Mouse (Mus musculus) midbrain, embryonic 11.5 days (tissue): ENCODE measurements around the gene Miox. TPM values are rescaled to one million over a fixed set of nuclear protein-coding genes. Genes with fewer than 3 reads are reported as not detected.

Source experiments
- ATAC-seq: fragments of 200-750 bp; cut with Nextera tagmentation; 2 replicates; pipeline ENCODE4 v1.8.0; 2017; ENCODE audit warnings: moderate TSS enrichment, moderate library complexity; ENCODE audit not compliant: low FRiP score
- DNase-seq: peaks from one replicate; pipeline ENCODE4 v3.0.0; 2015; ENCODE audit warnings: low spot score; ENCODE audit errors: missing footprints
- H3K27ac ChIP-seq: fragments of 300-500 bp; sonication (generic); 2 replicates; pipeline ENCODE4 v1.5.1; 2014; ENCODE audit warnings: low read depth, low read length
- H3K27me3 ChIP-seq: fragments of 300-500 bp; sonication (generic); 2 replicates; pipeline ENCODE4 v1.6.1; 2014; ENCODE audit warnings: mild to moderate bottlenecking, low read length, moderate library complexity, mixed read lengths; ENCODE audit not compliant: control insufficient read depth, insufficient read depth
- H3K36me3 ChIP-seq: fragments of 300-500 bp; sonication (generic); 2 replicates; pipeline ENCODE4 v1.6.1; 2014; ENCODE audit warnings: mild to moderate bottlenecking, low read length, moderate library complexity, mixed read lengths; ENCODE audit not compliant: control insufficient read depth, insufficient read depth
- H3K4me1 ChIP-seq: fragments of 300-500 bp; sonication (generic); 2 replicates; pipeline ENCODE4 v1.6.1; 2014; ENCODE audit warnings: low read length; ENCODE audit not compliant: control insufficient read depth, insufficient read depth
- H3K4me2 ChIP-seq: fragments of 300-500 bp; sonication (generic); 2 replicates; pipeline ENCODE4 v1.6.1; 2014; ENCODE audit warnings: mild to moderate bottlenecking, moderate library complexity
- H3K4me3 ChIP-seq: fragments of 300-500 bp; sonication (generic); 2 replicates; pipeline ENCODE4 v1.5.1; 2014; ENCODE audit warnings: low read depth, low read length
- H3K9ac ChIP-seq: fragments of 300-500 bp; sonication (generic); 2 replicates; pipeline ENCODE4 v1.6.1; 2014; ENCODE audit warnings: low read length
- H3K9me3 ChIP-seq: fragments of 300-500 bp; sonication (generic); 2 replicates; pipeline ENCODE4 v1.6.1; 2016; ENCODE audit warnings: low read length; ENCODE audit not compliant: control insufficient read depth
- WGBS: fragments of 180-500 bp; shearing (Covaris S2); extraction: QIAGEN DNeasy Blood & Tissue Kit; methylation state at CpG from one replicate; pipeline ENCODE4 v1.1.7; 2014; 5-methylcytosine and 5-hydroxymethylcytosine counted together
- microRNA-seq: library from miRNA; unstranded; fragments of <30 nt; microRNA quantifications from one replicate; pipeline ENCODE4, GENCODE M21; 2017
- polyA plus RNA-seq: library from polyadenylated mRNA; unstranded; fragments of >200 nt; fragmentation: Nextera tagmentation; extraction: Ambion mirVana; gene quantifications from 2 replicates; pipeline ENCODE4 v1.2.1, GENCODE M21; 2014

Miox gene
- polyA plus RNA-seq, 1 experiment from 2014 or later, result not detected

DNA sequence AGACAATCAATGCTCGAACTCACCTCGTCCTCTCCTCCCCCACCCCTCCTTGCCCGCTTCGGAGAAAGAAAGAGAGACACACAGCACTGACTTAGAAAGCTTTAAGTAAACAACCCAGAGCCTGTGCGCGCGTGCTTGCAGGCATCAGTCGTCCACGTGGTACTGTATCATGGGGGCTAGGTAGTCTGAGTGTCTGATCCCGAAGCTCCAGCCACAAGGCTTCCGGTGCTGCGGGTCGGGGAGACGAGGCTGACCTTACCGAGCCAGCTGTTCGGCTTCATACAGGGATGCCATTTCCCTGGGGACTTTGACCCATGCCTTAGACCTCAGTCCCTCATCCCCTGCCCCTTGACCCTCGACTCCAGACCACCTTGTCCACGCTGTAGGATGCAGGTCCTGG lies 43.2 kb downstream of the Miox start:
- H3K4me1 ChIP-seq, result peaks cover 21% of the 10 kb centered on the region
- H3K9me3 ChIP-seq, result no peaks in the 10 kb centered on the region
- ATAC-seq (no peak), DNase-seq (no peak)
- peaks cover 44% of the 10 kb centered on the region for H3K27me3 ChIP-seq
- H3K9ac ChIP-seq, result no peak overlapping the region
- H3K4me2 ChIP-seq, result no peak overlapping the region
- WGBS, result 6% methylated on average over 18 of the region's 18 CpGs
- H3K36me3 ChIP-seq, result no peaks in the 10 kb centered on the region
- H3K4me3 ChIP-seq, result no peak overlapping the region
- no peak overlapping the region for H3K27ac ChIP-seq

DNA sequence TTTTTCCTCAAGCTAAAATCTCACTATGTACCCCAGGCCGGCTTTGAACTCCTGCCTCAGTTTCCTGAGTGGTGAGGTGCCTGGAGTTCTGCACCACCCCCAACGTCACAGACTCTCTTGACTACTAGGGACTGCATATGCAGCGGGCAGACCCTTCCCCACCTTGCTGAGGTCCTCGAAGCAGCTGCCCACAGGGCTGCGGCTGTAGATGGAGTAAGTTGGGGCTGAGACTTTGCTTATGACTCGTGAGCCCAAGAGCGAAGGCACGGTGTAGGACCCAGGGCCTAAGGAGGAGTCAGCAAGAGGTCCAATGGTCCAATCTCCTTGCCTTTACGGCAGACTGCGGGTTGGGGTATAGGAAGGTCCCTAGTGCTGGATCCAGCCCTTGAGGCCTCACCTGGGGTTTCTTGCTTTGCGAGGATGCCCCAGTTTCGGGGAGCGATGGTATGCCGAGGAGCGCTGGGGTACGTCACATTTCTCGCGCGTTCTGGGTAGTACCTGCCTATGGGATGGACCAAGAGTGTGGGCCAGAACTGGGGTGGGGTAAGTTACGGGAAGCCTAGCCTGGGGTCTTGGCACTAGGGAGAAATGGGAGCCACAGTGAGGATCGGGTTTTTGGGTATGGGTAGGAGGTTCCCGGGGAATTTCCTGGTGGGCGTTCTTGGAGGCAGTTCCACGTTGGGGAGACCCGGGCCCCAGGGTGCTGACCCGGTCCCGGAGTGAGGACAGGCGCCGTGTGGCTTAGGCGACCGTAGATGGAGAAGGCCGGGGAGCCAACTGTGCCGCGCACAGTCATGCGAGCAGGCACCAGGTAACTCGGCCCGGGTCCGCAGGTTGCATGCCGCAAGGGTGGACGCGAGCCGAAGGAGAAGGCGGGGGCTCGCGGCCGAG lies 44.0 kb downstream of the Miox start:
- Histone ChIP-seq H3K27ac (no peak overlapping the region), H3K9ac (peak overlapping the region; percentile 47), H3K4me3 (peak overlapping the region; percentile 33), H3K27me3 (peaks cover 44% of the 10 kb centered on the region), H3K4me1 (peaks cover 15% of the 10 kb centered on the region), H3K36me3 (no peaks in the 10 kb centered on the region), H3K4me2 (peak overlapping the region; percentile 70), H3K9me3 (no peaks in the 10 kb centered on the region)
- no peak for ATAC-seq
- WGBS, result 10% methylated on average over 46 of the region's 46 CpGs
- peak; percentile 91 for DNase-seq

DNA sequence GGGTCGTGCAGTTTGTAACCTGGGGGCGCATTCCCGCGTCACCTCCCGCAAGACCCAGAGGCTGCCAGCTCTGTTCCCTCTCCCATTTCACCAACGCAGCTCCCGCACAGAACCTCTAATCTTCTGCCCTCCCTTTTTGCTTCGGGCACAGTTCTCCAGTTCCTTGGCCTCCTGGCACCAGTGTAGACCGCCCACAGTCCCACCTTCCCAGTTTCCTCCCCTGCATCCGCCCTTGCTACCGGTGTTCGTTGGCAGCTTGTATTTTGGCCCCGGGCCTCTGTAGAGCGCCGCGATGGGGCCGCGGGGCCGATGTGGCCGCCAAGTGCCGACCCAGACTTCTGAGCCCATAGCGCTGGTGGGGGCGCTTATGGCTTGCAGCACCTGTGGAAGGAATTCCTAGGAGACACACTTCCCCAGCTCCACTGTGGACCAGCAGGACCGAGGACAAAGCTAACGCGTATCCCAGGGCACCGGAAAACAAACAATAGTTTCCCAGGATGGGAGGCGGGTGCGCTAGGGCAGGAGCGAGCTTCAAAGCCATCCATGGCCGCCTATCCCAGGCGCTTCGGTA lies 44.7 kb downstream of the Miox start, which contains the start of gene Odf3b:
TSS of gene Odf3b (minus strand) at position 452 of the 571 bp plus-strand sequence.
- Histone ChIP-seq H3K27me3 (peaks cover 44% of the 10 kb centered on the region), H3K36me3 (no peaks in the 10 kb centered on the region), H3K27ac (no peak within 1 kb of the TSS), H3K9ac (peak within 1 kb of the TSS; percentile 47), H3K4me2 (peak within 1 kb of the TSS; percentile 70), H3K4me3 (peak within 1 kb of the TSS; percentile 33), H3K4me1 (peaks cover 13% of the 10 kb centered on the region), H3K9me3 (no peaks in the 10 kb centered on the region)
- peak; percentile 94 for DNase-seq
- 1% methylated on average over 33 of the region's 33 CpGs for WGBS
- 0 out of 2 replicates have a peak, but pooled peaks have one; percentile 22 for ATAC-seq

DNA sequence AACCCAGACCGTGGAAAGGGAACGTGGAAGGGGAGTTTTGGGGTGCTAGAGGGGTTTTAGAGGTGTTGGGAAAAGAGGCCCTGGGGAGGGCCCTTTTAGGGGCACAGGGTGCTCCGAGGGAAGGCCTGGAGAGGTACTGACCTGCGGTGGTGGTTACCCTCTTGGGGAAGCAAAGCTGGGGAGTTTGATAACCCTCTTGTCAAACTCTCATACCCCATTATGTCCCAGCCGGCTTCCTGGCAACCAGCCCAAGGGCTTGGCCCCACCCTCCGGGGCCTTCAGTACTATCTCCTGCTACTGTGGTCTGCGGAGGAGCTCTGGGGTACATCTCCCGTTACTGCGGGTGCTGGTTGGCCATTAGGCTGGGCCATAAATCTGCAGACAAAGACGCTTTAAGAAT lies 45.2 kb downstream of the Miox start:
- peak overlapping the region; percentile 47 for H3K9ac ChIP-seq
- peak overlapping the region; percentile 33; the same call in 1 of the 2 replicates for H3K4me3 ChIP-seq
- WGBS, result 12% methylated on average over 10 of the region's 10 CpGs
- peaks cover 44% of the 10 kb centered on the region for H3K27me3 ChIP-seq
- no peaks in the 10 kb centered on the region for H3K36me3 ChIP-seq
- no peaks in the 10 kb centered on the region for H3K9me3 ChIP-seq
- no peak for DNase-seq
- peak overlapping the region; percentile 70 for H3K4me2 ChIP-seq
- H3K4me1 ChIP-seq, result peaks cover 13% of the 10 kb centered on the region
- no peak for ATAC-seq
- no peak overlapping the region for H3K27ac ChIP-seq

DNA sequence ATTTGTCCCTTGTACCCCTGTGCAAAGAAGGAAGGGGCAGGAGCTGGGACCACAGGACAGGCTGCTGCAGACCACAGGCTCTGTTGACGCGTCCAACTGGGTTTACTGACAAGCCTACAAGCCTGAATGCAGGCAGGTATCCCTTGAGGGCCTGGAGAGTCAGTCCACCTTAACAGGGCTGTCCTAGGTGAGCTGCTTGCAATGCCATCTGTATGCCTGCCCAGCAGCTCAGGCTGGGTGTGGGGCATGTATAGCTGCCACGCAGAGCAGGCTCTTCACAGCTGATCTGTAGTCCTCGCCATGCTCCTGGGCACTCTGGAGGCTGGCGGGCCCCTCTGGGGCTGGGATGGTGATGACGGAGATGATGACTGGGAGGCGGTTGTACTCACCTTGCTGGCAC lies 50.4 kb downstream of the Miox start, which contains the start of gene Klhdc7b:
TSS of gene Klhdc7b (plus strand) at position 301 of the 400 bp plus-strand sequence.
- DNase-seq, result peak; percentile 60
- H3K27me3 ChIP-seq, result peaks cover 7% of the 10 kb centered on the region
- no peak for ATAC-seq
- no peaks in the 10 kb centered on the region for H3K4me1 ChIP-seq
- no peaks in the 10 kb centered on the region for H3K36me3 ChIP-seq
- 92% methylated on average over 7 of the region's 7 CpGs for WGBS
- H3K4me2 ChIP-seq, result no peak within 1 kb of the TSS
- H3K9me3 ChIP-seq, result no peaks in the 10 kb centered on the region
- no peak within 1 kb of the TSS for H3K4me3 ChIP-seq
- no peak within 1 kb of the TSS for H3K9ac ChIP-seq
- no peak within 1 kb of the TSS for H3K27ac ChIP-seq

Small RNA genes within 50 kb of the gene (microRNA-seq; reads per million reads assigned to microRNA genes)
- gene Mir6959, result 0.57 reads per million

Other genes with a start within 250 kb of the Miox start
- gene Selenoo, start 245.3 kb upstream of the Miox start, polyA plus RNA-seq, result 20.2 and 22.3 TPM in 2 replicates
- 14.9 and 16.8 TPM in 2 replicates for gene Tubgcp6, start 211.3 kb upstream of the Miox start, polyA plus RNA-seq
- gene Hdac10, start 205.7 kb upstream of the Miox start, polyA plus RNA-seq, result 11.6 and 13.6 TPM in 2 replicates
- 21.3 and 27.0 TPM in 2 replicates for gene Mapk12, start 193.7 kb upstream of the Miox start, polyA plus RNA-seq
- gene Mapk11, start 184.8 kb upstream of the Miox start, polyA plus RNA-seq, result 34.9 and 40.6 TPM in 2 replicates
- 97.5 and 115 TPM in 2 replicates for gene Plxnb2, start 153.6 kb upstream of the Miox start, polyA plus RNA-seq
- gene Dennd6b, start 137.9 kb upstream of the Miox start, polyA plus RNA-seq, result 26.2 and 26.6 TPM in 2 replicates
- gene Ppp6r2, start 122.8 kb upstream of the Miox start, polyA plus RNA-seq, result 35.9 and 40.0 TPM in 2 replicates
- gene Sbf1, start 19.1 kb upstream of the Miox start, polyA plus RNA-seq, result 48.1 and 53.3 TPM in 2 replicates
- 0.12 TPM in 1 of 2 replicates, not detected in the other for gene Adm2, start 11.7 kb upstream of the Miox start, polyA plus RNA-seq
- gene Lmf2, start 21.3 kb downstream of the Miox start, polyA plus RNA-seq, result 29.8 and 31.8 TPM in 2 replicates
- gene Ncaph2, start 21.3 kb downstream of the Miox start, polyA plus RNA-seq, result 155 and 168 TPM in 2 replicates
- gene Sco2, start 39.4 kb downstream of the Miox start, polyA plus RNA-seq, result 5.8 and 6.0 TPM in 2 replicates
- gene Tymp, start 42.6 kb downstream of the Miox start, polyA plus RNA-seq, result 1.2 and 1.9 TPM in 2 replicates
- gene Odf3b, start 44.9 kb downstream of the Miox start, polyA plus RNA-seq, result 0.26 and 0.64 TPM in 2 replicates
- gene Klhdc7b, start 50.5 kb downstream of the Miox start, polyA plus RNA-seq, result not detected in 2 replicates
- gene Syce3, start 76.1 kb downstream of the Miox start, polyA plus RNA-seq, result not detected in 2 replicates
- 0.93 and 1.1 TPM in 2 replicates for gene Cpt1b, start 91.5 kb downstream of the Miox start, polyA plus RNA-seq
- 1.9 and 2.4 TPM in 2 replicates for gene C730034F03Rik, start 95.2 kb downstream of the Miox start, polyA plus RNA-seq
- not detected in 2 replicates for gene Gm44502, start 95.3 kb downstream of the Miox start, polyA plus RNA-seq
- gene Chkb, start 95.5 kb downstream of the Miox start, polyA plus RNA-seq, result 48.3 and 49.6 TPM in 2 replicates
- gene Mapk8ip2, start 119.5 kb downstream of the Miox start, polyA plus RNA-seq, result 23.6 TPM in 2 replicates
- 7.4 and 9.4 TPM in 2 replicates for gene Arsa, start 143.0 kb downstream of the Miox start, polyA plus RNA-seq
- gene Shank3, start 165.2 kb downstream of the Miox start, polyA plus RNA-seq, result 2.2 TPM in 2 replicates
- gene Acr, start 233.9 kb downstream of the Miox start, polyA plus RNA-seq, result 0.42 and 0.43 TPM in 2 replicates